Mouse (Mus musculus) MEL-GATA-1-ER (cell line): ENCODE measurements around the gene Vkorc1.

Experiments used
- DNase-seq: peaks from one replicate; pipeline ENCODE4 v3.0.0-alpha.2; 2012; ENCODE audit warnings: low read depth; ENCODE audit errors: extremely low read depth

The Vkorc1 gene

GRCm38 (mm10) chr7:127876467-127877348 is 18.7 kb downstream of the Vkorc1 start, which contains the start of gene Zfp668:
Gene Zfp668, minus strand, starts transcription at chr7:127876828.
- peak; percentile 93 for DNase-seq

GRCm38 (mm10) chr7:127876041-127876466 is 19.4 kb downstream of the Vkorc1 start, which contains the start of gene Zfp646:
Gene Zfp646, plus strand, starts transcription at chr7:127876221.
- peak; percentile 83 for DNase-seq

GRCm38 (mm10) chr7:127875627-127876001 is 19.8 kb downstream of the Vkorc1 start:
- DNase-seq, result peak; percentile 70

- DNase-seq, result no peak
Measured at GRCm38 (mm10) chr7:127874812-127875626, 20.4 kb downstream of the Vkorc1 start.

- DNase-seq, result no peak
Measured at GRCm38 (mm10) chr7:127870136-127870821, 25.1 kb downstream of the Vkorc1 start.

GRCm38 (mm10) chr7:127869149-127869810 is 26.1 kb downstream of the Vkorc1 start:
- no peak for DNase-seq

- no peak for DNase-seq
Measured at GRCm38 (mm10) chr7:127867641-127868040, 27.8 kb downstream of the Vkorc1 start.

- no peak for DNase-seq
Measured at GRCm38 (mm10) chr7:127866434-127866833, 29.0 kb downstream of the Vkorc1 start.

- DNase-seq, result peak; percentile 92
Measured at GRCm38 (mm10) chr7:127858258-127858657, 37.2 kb downstream of the Vkorc1 start.

- DNase-seq, result no peak
Measured at GRCm38 (mm10) chr7:127850906-127851305, 44.5 kb downstream of the Vkorc1 start.

GRCm38 (mm10) chr7:127849973-127850875 is 45.2 kb downstream of the Vkorc1 start:
- no peak for DNase-seq
